Mouse (Mus musculus) midbrain, embryonic 12.5 days (tissue): Measurements from ENCODE around the gene Angptl8. TPM values are rescaled to one million over a fixed set of nuclear protein-coding genes. Genes with fewer than 3 reads are reported as not detected.

Source experiments
- ATAC-seq: fragments of 200-750 bp; cut with Nextera tagmentation; 2 replicates; pipeline ENCODE4 v1.8.0; 2017; ENCODE audit warnings: low read depth, moderate TSS enrichment, moderate library complexity; ENCODE audit not compliant: low FRiP score
- H3K27ac ChIP-seq: fragments of 300-500 bp; sonication (generic); replicated peaks from 2 replicates; pipeline ENCODE4 v1.5.1; 2016; ENCODE audit warnings: mild to moderate bottlenecking
- H3K27me3 ChIP-seq: fragments of 300-500 bp; sonication (generic); 2 replicates; pipeline ENCODE4 v1.6.1; 2016; ENCODE audit warnings: mild to moderate bottlenecking
- H3K36me3 ChIP-seq: fragments of 300-500 bp; sonication (generic); 2 replicates; pipeline ENCODE4 v1.6.1; 2016
- H3K4me1 ChIP-seq: fragments of 300-500 bp; sonication (generic); 2 replicates; pipeline ENCODE4 v1.6.1; 2016
- H3K4me2 ChIP-seq: fragments of 300-500 bp; sonication (generic); replicated peaks from 2 replicates; pipeline ENCODE4 v1.6.1; 2016; ENCODE audit warnings: mild to moderate bottlenecking, moderate library complexity
- H3K4me3 ChIP-seq: fragments of 300-500 bp; sonication (generic); 2 replicates; pipeline ENCODE4 v1.5.1; 2016; ENCODE audit warnings: mild to moderate bottlenecking
- H3K9ac ChIP-seq: fragments of 300-500 bp; sonication (generic); replicated peaks from 2 replicates; pipeline ENCODE4 v1.6.1; 2016; ENCODE audit warnings: mild to moderate bottlenecking, moderate library complexity
- H3K9me3 ChIP-seq: fragments of 300-500 bp; sonication (generic); 2 replicates; pipeline ENCODE4 v1.6.1; 2016; ENCODE audit warnings: mild to moderate bottlenecking
- WGBS: fragments of 180-500 bp; shearing (Covaris S2); methylation state at CpG from one replicate; pipeline ENCODE4 v1.1.7; 2016; 5-methylcytosine and 5-hydroxymethylcytosine counted together
- polyA plus RNA-seq: library from polyadenylated mRNA; unstranded; fragments of >200 nt; fragmentation: Nextera tagmentation; extraction: Ambion mirVana; gene quantifications from 2 replicates; pipeline ENCODE4 v1.2.1, GENCODE M21; 2016

Gene Angptl8
- polyA plus RNA-seq, 1 experiment from 2014 or later: 0.28 TPM

- Histone ChIP-seq H3K4me3 (no peak overlapping the region), H3K36me3 (peaks cover 19% of the 10 kb centered on the region), H3K27ac (no peak overlapping the region), H3K4me2 (peak overlapping the region; percentile 82; the same call in 1 of the 2 replicates), H3K27me3 (no peaks in the 10 kb centered on the region; the same call in 1 of the 2 replicates), H3K9me3 (no peaks in the 10 kb centered on the region), H3K9ac (no peak overlapping the region), H3K4me1 (peaks cover 17% of the 10 kb centered on the region)
- 76% methylated on average over 3 of the region's 3 CpGs for WGBS
- no peak for ATAC-seq
These were observed 38.4 kb upstream of the Angptl8 start for GRCm38 (mm10) chr9:21796919-21797318.

- Histone ChIP-seq H3K36me3 (peaks cover 19% of the 10 kb centered on the region), H3K9me3 (no peaks in the 10 kb centered on the region), H3K4me1 (peaks cover 16% of the 10 kb centered on the region), H3K4me2 (peak overlapping the region; percentile 82), H3K4me3 (peak overlapping the region; percentile 68), H3K9ac (peak overlapping the region; percentile 66), H3K27ac (peak overlapping the region; percentile 40), H3K27me3 (no peaks in the 10 kb centered on the region; the same call in 1 of the 2 replicates)
- 2% methylated on average over 25 of the region's 26 CpGs for WGBS
- ATAC-seq: peak; percentile 63; the same call in 1 of the 2 replicates
These were observed 37.4 kb upstream of the Angptl8 start for GRCm38 (mm10) chr9:21797921-21798344.

- Histone ChIP-seq H3K36me3 (peaks cover 17% of the 10 kb centered on the region), H3K27ac (peak within 1 kb of the TSS; percentile 40), H3K27me3 (no peaks in the 10 kb centered on the region; the same call in 1 of the 2 replicates), H3K4me3 (peak within 1 kb of the TSS; percentile 68), H3K4me2 (peak within 1 kb of the TSS; percentile 82), H3K4me1 (peaks cover 16% of the 10 kb centered on the region), H3K9ac (peak within 1 kb of the TSS; percentile 66), H3K9me3 (no peaks in the 10 kb centered on the region)
- under 1% methylated on average over 52 of the region's 52 CpGs for WGBS
- ATAC-seq: peak; percentile 84
These were observed 36.8 kb upstream of the Angptl8 start, which contains the start of gene Kank2 for GRCm38 (mm10) chr9:21798345-21799009. Gene Kank2 (minus strand): TSS chr9:21798744.

- ATAC-seq: no peak
- Histone ChIP-seq H3K9ac (no peak overlapping the region), H3K27ac (no peak overlapping the region)
These were observed 36.3 kb upstream of the Angptl8 start for GRCm38 (mm10) chr9:21799010-21799350.

GRCm38 (mm10) chr9:21801121-21801520 is 34.2 kb upstream of the Angptl8 start:
- peaks cover 14% of the 10 kb centered on the region for H3K4me1 ChIP-seq
- H3K27me3 ChIP-seq: no peaks in the 10 kb centered on the region; the same call in 1 of the 2 replicates
- H3K9ac ChIP-seq: no peak overlapping the region
- 73% methylated on average over 7 of the region's 7 CpGs for WGBS
- ATAC-seq: no peak
- no peak overlapping the region for H3K4me2 ChIP-seq
- no peaks in the 10 kb centered on the region for H3K36me3 ChIP-seq
- H3K4me3 ChIP-seq: no peak overlapping the region
- H3K9me3 ChIP-seq: no peaks in the 10 kb centered on the region
- no peak overlapping the region for H3K27ac ChIP-seq

More at GRCm38 (mm10) chr9:21799010-21799350, 36.3 kb upstream of the Angptl8 start:
- peak overlapping the region; percentile 68 for H3K4me3 ChIP-seq
- 49% methylated on average over 3 of the region's 3 CpGs for WGBS
- H3K9me3 ChIP-seq: no peaks in the 10 kb centered on the region
- H3K4me2 ChIP-seq: peak overlapping the region; percentile 82
- peaks cover 16% of the 10 kb centered on the region for H3K4me1 ChIP-seq
- H3K27me3 ChIP-seq: no peaks in the 10 kb centered on the region; the same call in 1 of the 2 replicates
- H3K36me3 ChIP-seq: peaks cover 12% of the 10 kb centered on the region

- Histone ChIP-seq H3K27me3 (no peaks in the 10 kb centered on the region; the same call in 1 of the 2 replicates), H3K9me3 (no peaks in the 10 kb centered on the region), H3K9ac (no peak overlapping the region), H3K4me2 (no peak overlapping the region), H3K27ac (no peak overlapping the region), H3K4me1 (peaks cover 10% of the 10 kb centered on the region), H3K36me3 (no peaks in the 10 kb centered on the region), H3K4me3 (no peak overlapping the region)
- ATAC-seq: no peak
- WGBS: 89% methylated on average over 7 of the region's 7 CpGs
These were observed 33.7 kb upstream of the Angptl8 start for GRCm38 (mm10) chr9:21801591-21801990.

- Histone ChIP-seq H3K4me1 (no peaks in the 10 kb centered on the region), H3K4me3 (no peak overlapping the region), H3K27me3 (no peaks in the 10 kb centered on the region), H3K4me2 (no peak overlapping the region), H3K9me3 (no peaks in the 10 kb centered on the region), H3K9ac (no peak overlapping the region), H3K36me3 (no peaks in the 10 kb centered on the region), H3K27ac (no peak overlapping the region)
- ATAC-seq: peak; percentile 90
- 39% methylated on average over 13 of the region's 13 CpGs for WGBS
These were observed 31.2 kb upstream of the Angptl8 start for GRCm38 (mm10) chr9:21803986-21804644.

- no peaks in the 10 kb centered on the region for H3K36me3 ChIP-seq
- no peaks in the 10 kb centered on the region for H3K4me1 ChIP-seq
- no peak overlapping the region for H3K4me2 ChIP-seq
- no peaks in the 10 kb centered on the region for H3K27me3 ChIP-seq
- H3K4me3 ChIP-seq: no peak overlapping the region
- ATAC-seq: no peak
- WGBS: 71% methylated on average over 3 of the region's 3 CpGs
- no peak overlapping the region for H3K27ac ChIP-seq
- no peaks in the 10 kb centered on the region for H3K9me3 ChIP-seq
- no peak overlapping the region for H3K9ac ChIP-seq
These were observed 28.9 kb upstream of the Angptl8 start for GRCm38 (mm10) chr9:21806363-21806762.

GRCm38 (mm10) chr9:21806976-21807375 is 28.3 kb upstream of the Angptl8 start:
- H3K9ac ChIP-seq: no peak overlapping the region
- no peaks in the 10 kb centered on the region for H3K36me3 ChIP-seq
- no peak overlapping the region for H3K4me2 ChIP-seq
- ATAC-seq: no peak
- H3K4me3 ChIP-seq: no peak overlapping the region
- no peaks in the 10 kb centered on the region for H3K9me3 ChIP-seq
- 87% methylated on average over 11 of the region's 11 CpGs for WGBS
- no peaks in the 10 kb centered on the region for H3K4me1 ChIP-seq
- no peak overlapping the region for H3K27ac ChIP-seq
- H3K27me3 ChIP-seq: no peaks in the 10 kb centered on the region

GRCm38 (mm10) chr9:21808561-21808960 is 26.7 kb upstream of the Angptl8 start:
- H3K9ac ChIP-seq: no peak overlapping the region
- H3K4me2 ChIP-seq: no peak overlapping the region
- ATAC-seq: no peak
- no peak overlapping the region for H3K27ac ChIP-seq
- WGBS: 61% methylated on average over 3 of the region's 3 CpGs
- no peaks in the 10 kb centered on the region for H3K9me3 ChIP-seq
- no peaks in the 10 kb centered on the region for H3K27me3 ChIP-seq
- no peaks in the 10 kb centered on the region for H3K4me1 ChIP-seq
- H3K4me3 ChIP-seq: no peak overlapping the region
- H3K36me3 ChIP-seq: 0 out of 2 replicates have a peak, but pooled peaks cover 5% of the 10 kb centered on the region

- no peak overlapping the region for H3K27ac ChIP-seq
- H3K4me1 ChIP-seq: no peaks in the 10 kb centered on the region
- H3K4me2 ChIP-seq: no peak overlapping the region
- ATAC-seq: no peak
- H3K9me3 ChIP-seq: no peaks in the 10 kb centered on the region
- H3K9ac ChIP-seq: no peak overlapping the region
- H3K4me3 ChIP-seq: no peak overlapping the region
- 91% methylated on average over 5 of the region's 5 CpGs for WGBS
- H3K36me3 ChIP-seq: 0 out of 2 replicates have a peak, but pooled peaks cover 5% of the 10 kb centered on the region
- no peaks in the 10 kb centered on the region for H3K27me3 ChIP-seq
These were observed 24.1 kb upstream of the Angptl8 start for GRCm38 (mm10) chr9:21811170-21811569.

GRCm38 (mm10) chr9:21816716-21817305 is 18.5 kb upstream of the Angptl8 start:
- no peak overlapping the region for H3K4me2 ChIP-seq
- no peak for ATAC-seq
- H3K27ac ChIP-seq: no peak overlapping the region
- no peaks in the 10 kb centered on the region for H3K4me1 ChIP-seq
- no peaks in the 10 kb centered on the region for H3K9me3 ChIP-seq
- WGBS: 70% methylated on average over 9 of the region's 9 CpGs
- H3K9ac ChIP-seq: no peak overlapping the region
- H3K27me3 ChIP-seq: no peaks in the 10 kb centered on the region
- H3K4me3 ChIP-seq: no peak overlapping the region
- H3K36me3 ChIP-seq: 0 out of 2 replicates have a peak, but pooled peaks cover 5% of the 10 kb centered on the region
